Mouse (Mus musculus) neural tube, embryonic 14.5 days (tissue): ENCODE measurements around the gene Ccdc177. TPM values are rescaled to one million over a fixed set of nuclear protein-coding genes. Genes with fewer than 3 reads are reported as not detected.
A peak's percentile ranks its signal among the peaks of the same experiment; 100 is the strongest.

Experiments used
- ATAC-seq: fragments of 200-750 bp; cut with Nextera tagmentation; 2 replicates; pipeline ENCODE4 v1.8.0; 2017; ENCODE audit warnings: low read depth, mild to moderate bottlenecking, moderate TSS enrichment, moderate library complexity
- H3K27ac ChIP-seq: fragments of 300-500 bp; sonication (generic); 2 replicates; pipeline ENCODE4 v1.5.1; 2014; ENCODE audit warnings: low read depth, mild to moderate bottlenecking, control low read depth, low read length, moderate library complexity, mixed read lengths
- H3K27me3 ChIP-seq: fragments of 300-500 bp; sonication (generic); 2 replicates; pipeline ENCODE4 v1.6.1; 2014; ENCODE audit warnings: low read length; ENCODE audit not compliant: control insufficient read depth, insufficient read depth
- H3K36me3 ChIP-seq: fragments of 300-500 bp; sonication (generic); 2 replicates; pipeline ENCODE4 v1.6.1; 2014; ENCODE audit warnings: low read length, mixed read lengths; ENCODE audit not compliant: control insufficient read depth, insufficient read depth
- H3K4me1 ChIP-seq: fragments of 300-500 bp; sonication (generic); 2 replicates; pipeline ENCODE4 v1.6.1; 2014; ENCODE audit warnings: low read length; ENCODE audit not compliant: control insufficient read depth, insufficient read depth
- H3K4me2 ChIP-seq: fragments of 300-500 bp; sonication (generic); 2 replicates; pipeline ENCODE4 v1.6.1; 2014; ENCODE audit warnings: mild to moderate bottlenecking, low read depth, low read length, control low read depth
- H3K4me3 ChIP-seq: fragments of 300-500 bp; sonication (generic); 2 replicates; pipeline ENCODE4 v1.5.1; 2014; ENCODE audit warnings: low read depth, low read length, control low read depth, mixed read lengths
- H3K9ac ChIP-seq: fragments of 300-500 bp; sonication (generic); replicated peaks from 2 replicates; pipeline ENCODE4 v1.6.1; 2014; ENCODE audit warnings: low read depth, mild to moderate bottlenecking, control low read depth, low read length, mixed read lengths
- H3K9me3 ChIP-seq: fragments of 300-500 bp; sonication (generic); 2 replicates; pipeline ENCODE4 v1.6.1; 2016; ENCODE audit warnings: low read length; ENCODE audit not compliant: control insufficient read depth
- WGBS: fragments of 180-500 bp; shearing (Covaris S2); extraction: QIAGEN DNeasy Blood & Tissue Kit; methylation state at CpG from one replicate; pipeline ENCODE4 v1.1.7; 2014; 5-methylcytosine and 5-hydroxymethylcytosine counted together
- polyA plus RNA-seq: library from polyadenylated mRNA; unstranded; fragments of >200 nt; fragmentation: Nextera tagmentation; extraction: Ambion mirVana; gene quantifications from 2 replicates; pipeline ENCODE4 v1.2.1, GENCODE M21; 2014

Ccdc177 gene
- polyA plus RNA-seq, 1 experiment from 2014 or later: 3.6 TPM

DNA sequence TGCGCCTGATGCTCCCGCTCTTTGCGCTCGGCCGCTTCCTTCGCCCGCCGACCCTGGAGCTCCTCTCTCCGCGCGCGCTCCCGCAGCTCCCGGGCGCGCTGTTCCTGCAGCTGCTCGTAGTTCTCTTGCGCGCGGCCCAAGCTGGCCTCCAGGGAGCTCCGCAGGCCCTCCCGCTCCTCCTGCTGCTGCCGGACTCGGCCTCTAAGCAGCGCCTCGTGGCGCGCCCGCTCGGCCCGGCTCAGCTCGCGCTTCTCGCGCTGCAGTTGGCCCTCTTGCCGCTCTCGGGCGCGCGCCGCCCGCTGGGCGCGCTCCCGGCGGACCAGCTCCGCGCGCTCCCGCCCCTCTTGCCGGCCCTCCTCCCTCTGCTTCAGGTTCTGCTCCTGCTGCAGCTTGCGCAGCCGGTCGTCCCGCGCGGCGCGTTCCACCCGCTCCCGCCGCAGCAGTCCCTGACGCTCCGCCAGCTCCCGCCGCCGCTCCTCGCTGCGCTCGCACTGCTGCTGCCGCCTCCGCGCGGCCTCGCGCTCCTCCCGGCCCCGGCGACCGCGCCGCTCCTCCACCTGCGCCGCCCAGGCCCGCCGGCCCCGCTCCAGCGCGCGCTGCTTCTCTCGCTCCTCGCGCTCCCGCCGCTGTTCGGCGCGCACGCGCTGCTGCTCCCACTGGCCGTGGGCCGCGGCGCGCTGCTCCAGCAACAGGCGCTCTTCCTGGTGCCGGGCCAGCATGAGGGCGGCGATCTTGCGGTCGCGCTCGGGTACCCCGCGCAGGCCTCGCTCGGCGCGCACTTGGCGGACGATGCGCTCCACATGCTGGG, 2.5 kb downstream of the Ccdc177 start:
- H3K4me2 ChIP-seq: peak overlapping the region; percentile 62
- peak overlapping the region; percentile 90 for H3K9ac ChIP-seq
- H3K4me3 ChIP-seq: peak overlapping the region; percentile 66
- H3K9me3 ChIP-seq: no peaks in the 10 kb centered on the region
- no peaks in the 10 kb centered on the region for H3K27me3 ChIP-seq
- peaks cover 26% of the 10 kb centered on the region for H3K4me1 ChIP-seq
- peak overlapping the region; percentile 96 for H3K27ac ChIP-seq
- H3K36me3 ChIP-seq: peaks cover 31% of the 10 kb centered on the region; the same call in 1 of the 2 replicates
- 2% methylated on average over 107 of the region's 122 CpGs for WGBS
- ATAC-seq: peak; percentile 70

DNA sequence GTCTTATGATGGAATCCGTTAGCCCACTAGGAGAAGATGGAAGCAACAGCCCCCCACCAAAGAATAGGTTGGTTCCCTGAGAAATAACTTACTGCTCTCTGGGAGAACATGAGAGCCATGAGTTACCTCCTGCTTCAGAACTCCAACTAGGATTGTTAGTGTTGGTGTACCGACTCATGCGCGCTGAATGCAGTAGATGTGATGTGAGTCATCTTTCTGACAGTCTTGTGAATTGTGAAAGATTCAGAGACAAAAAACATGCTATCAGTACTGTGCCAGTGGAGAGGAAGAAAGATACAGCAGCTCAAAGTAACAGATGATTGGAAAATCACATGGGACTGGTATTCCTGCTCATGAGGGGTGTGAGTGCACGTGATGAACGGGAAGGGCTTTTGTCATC, 8.9 kb downstream of the Ccdc177 start:
- no peak for ATAC-seq
- WGBS: 89% methylated on average over 6 of the region's 6 CpGs
- no peak overlapping the region for H3K9ac ChIP-seq
- H3K4me3 ChIP-seq: no peak overlapping the region
- H3K4me1 ChIP-seq: 0 out of 2 replicates have a peak, but pooled peaks cover under 1% of the 10 kb centered on the region
- no peaks in the 10 kb centered on the region for H3K27me3 ChIP-seq
- peaks cover 15% of the 10 kb centered on the region; the same call in 1 of the 2 replicates for H3K36me3 ChIP-seq
- no peak overlapping the region for H3K4me2 ChIP-seq
- H3K27ac ChIP-seq: no peak overlapping the region
- no peaks in the 10 kb centered on the region for H3K9me3 ChIP-seq

DNA sequence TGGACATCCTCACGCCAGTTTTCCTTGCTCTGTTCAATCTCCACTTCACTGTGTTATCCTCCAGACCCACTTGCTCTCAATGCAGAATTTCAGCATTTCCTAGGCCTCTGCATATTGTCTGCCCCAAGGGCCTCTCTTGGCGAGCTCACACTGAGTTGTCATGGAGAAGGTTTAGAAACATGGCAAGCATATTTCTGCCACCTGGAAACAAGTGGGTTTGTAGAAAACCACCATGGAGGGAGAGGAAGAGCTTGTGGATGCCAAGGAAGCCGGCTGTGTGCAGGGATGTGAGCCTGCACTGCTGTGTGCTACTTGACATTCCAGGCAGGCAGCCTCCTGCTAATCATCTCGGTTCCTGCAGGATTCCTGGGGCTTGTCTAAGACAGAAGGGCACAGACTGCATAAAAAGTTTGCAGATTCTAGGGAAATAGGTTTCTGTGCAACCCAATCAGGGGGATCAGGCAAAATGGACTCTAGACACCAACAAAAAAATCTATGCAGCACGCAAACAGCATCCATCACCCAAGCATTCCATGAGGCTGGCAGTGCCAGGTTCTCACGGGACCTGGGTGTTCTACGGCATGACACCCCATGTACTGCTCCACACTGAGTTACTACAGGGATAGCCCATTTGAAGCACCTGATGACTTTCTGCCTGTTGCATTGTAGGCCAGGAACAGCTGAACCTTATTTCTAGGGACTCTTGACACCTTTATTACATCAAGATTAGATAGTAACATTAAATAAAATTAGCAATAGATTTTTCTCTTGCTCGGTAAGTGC, 14.3 kb downstream of the Ccdc177 start:
- no peaks in the 10 kb centered on the region for H3K36me3 ChIP-seq
- 44% methylated on average over 8 of the region's 8 CpGs for WGBS
- no peak overlapping the region for H3K9ac ChIP-seq

DNA sequence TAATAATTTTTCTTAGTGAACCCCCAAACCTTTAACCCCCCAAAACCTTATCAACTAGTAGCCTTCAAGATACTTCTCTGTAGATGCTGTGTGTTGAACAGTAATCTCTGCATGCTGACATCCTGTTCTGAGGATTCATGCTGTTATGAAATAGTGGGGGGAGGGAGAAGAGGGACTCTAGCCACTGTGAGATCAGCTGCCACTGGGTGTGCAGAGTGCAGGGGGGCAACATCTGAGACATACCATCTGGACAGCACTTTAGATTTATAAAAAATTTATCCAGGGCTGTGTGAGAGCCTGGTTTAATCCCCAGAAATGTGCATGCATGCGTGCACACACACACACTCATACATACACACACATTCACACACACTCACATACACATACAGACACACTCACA, 15.9 kb downstream of the Ccdc177 start:
- H3K36me3 ChIP-seq: no peaks in the 10 kb centered on the region
- H3K9me3 ChIP-seq: no peaks in the 10 kb centered on the region
- H3K4me2 ChIP-seq: no peak overlapping the region
- no peak overlapping the region for H3K27ac ChIP-seq
- ATAC-seq: no peak
- H3K9ac ChIP-seq: no peak overlapping the region
- no peaks in the 10 kb centered on the region for H3K27me3 ChIP-seq
- peaks cover 9% of the 10 kb centered on the region; the same call in 1 of the 2 replicates for H3K4me1 ChIP-seq
- H3K4me3 ChIP-seq: no peak overlapping the region
- WGBS: 79% methylated on average over 1 of the region's 1 CpGs

More for the DNA sequence above, 14.3 kb downstream of the Ccdc177 start:
- H3K27me3 ChIP-seq: no peaks in the 10 kb centered on the region
- H3K4me2 ChIP-seq: no peak overlapping the region
- H3K27ac ChIP-seq: peak overlapping the region; percentile 55
- no peak overlapping the region for H3K4me3 ChIP-seq
- ATAC-seq: no peak; the same call in 1 of the 2 replicates
- H3K9me3 ChIP-seq: no peaks in the 10 kb centered on the region
- H3K4me1 ChIP-seq: peaks cover 9% of the 10 kb centered on the region; the same call in 1 of the 2 replicates

DNA sequence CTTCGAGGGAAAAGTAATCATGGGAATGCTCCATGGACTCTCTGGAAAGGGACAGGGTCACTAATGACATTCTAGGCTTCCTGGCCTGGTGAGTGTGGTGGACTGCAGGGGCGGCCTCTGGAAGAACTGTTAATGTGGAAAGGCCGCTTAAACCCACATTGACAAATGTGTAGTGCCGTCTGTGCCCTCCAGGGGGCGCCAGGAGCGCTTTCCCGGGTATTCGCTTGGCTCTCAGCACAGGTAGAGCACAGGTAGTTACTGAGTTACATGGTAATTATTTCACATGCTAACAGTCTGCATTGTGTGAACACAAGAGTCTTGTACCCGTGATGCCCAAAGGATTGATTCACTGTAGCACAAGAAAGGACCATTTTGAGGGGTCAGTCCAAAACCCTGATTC, 21.0 kb downstream of the Ccdc177 start:
- H3K4me1 ChIP-seq: peaks cover 22% of the 10 kb centered on the region
- no peaks in the 10 kb centered on the region for H3K9me3 ChIP-seq
- no peak overlapping the region for H3K27ac ChIP-seq
- H3K36me3 ChIP-seq: no peaks in the 10 kb centered on the region
- H3K4me2 ChIP-seq: no peak overlapping the region
- H3K9ac ChIP-seq: no peak overlapping the region
- no peaks in the 10 kb centered on the region for H3K27me3 ChIP-seq
- H3K4me3 ChIP-seq: no peak overlapping the region
- no peak for ATAC-seq
- 25% methylated on average over 9 of the region's 9 CpGs for WGBS

DNA sequence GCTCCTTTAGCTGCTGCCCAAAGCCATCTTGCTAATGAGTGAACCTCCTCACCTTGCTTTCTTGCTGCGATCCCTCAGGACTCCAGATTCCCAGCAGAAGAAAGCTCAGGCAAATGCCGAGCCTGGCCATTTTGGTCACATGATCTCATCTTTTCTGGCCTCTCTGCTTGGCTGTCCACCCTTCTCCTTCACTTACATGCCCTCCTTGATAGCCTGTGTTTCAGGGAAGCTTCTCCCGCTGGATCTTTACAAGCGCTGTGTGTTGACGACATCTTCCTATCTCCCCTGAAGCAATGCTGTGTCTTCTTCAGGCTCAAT, 23.2 kb downstream of the Ccdc177 start:
- 67% methylated on average over 5 of the region's 5 CpGs for WGBS
- no peaks in the 10 kb centered on the region for H3K9me3 ChIP-seq
- peak overlapping the region; percentile 80 for H3K27ac ChIP-seq
- H3K4me3 ChIP-seq: no peak overlapping the region
- H3K9ac ChIP-seq: no peak overlapping the region
- no peak for ATAC-seq
- no peaks in the 10 kb centered on the region for H3K27me3 ChIP-seq
- H3K4me2 ChIP-seq: peak overlapping the region; percentile 7; the same call in 1 of the 2 replicates
- H3K4me1 ChIP-seq: peaks cover 22% of the 10 kb centered on the region
- no peaks in the 10 kb centered on the region for H3K36me3 ChIP-seq

DNA sequence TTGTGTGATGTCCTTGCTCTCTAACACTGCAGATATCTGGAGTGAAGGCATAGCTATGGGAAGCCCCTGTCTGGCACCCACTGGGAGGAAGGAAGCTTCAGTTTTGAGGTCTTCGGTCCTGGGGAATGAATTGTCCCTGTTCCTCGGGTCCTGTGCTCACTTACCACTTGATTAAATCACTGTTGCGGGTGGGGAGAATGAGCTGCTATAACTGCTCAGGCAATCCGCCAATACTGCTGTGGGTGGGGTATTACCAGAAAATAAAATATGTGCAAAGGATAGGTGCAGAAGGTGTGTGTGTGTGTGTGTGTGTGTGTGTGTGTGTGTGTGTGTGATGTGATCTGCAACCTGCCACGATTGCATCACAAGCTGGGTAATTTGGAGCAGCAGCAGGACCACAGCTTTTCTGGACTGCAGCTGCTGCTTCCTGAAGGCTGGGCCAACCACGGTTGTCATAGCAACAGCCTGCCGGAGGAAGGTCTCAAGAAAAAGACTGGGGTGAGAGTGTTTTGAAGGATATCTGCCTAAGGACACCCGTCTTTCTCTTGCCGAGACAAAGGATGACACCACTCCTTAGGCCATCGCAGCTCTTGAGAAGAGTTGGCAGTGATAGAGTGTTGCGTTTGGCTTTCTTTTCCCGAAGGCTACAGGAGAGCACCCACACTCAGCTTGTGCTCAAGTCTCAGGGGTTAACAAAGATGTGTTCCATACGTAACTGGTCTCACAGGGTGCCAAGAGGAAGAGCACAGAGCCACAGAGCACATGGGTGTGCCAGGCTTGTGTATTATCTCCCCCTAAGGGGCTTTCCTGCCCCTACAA, 23.8 kb downstream of the Ccdc177 start:
- no peaks in the 10 kb centered on the region for H3K36me3 ChIP-seq
- no peak overlapping the region for H3K9ac ChIP-seq
- peaks cover 22% of the 10 kb centered on the region for H3K4me1 ChIP-seq
- no peaks in the 10 kb centered on the region for H3K27me3 ChIP-seq
- H3K4me3 ChIP-seq: no peak overlapping the region
- H3K4me2 ChIP-seq: peak overlapping the region; percentile 7; the same call in 1 of the 2 replicates
- 7% methylated on average over 13 of the region's 13 CpGs for whole genome bisulfite sequencing
- ATAC-seq: peak; percentile 70
- peak overlapping the region; percentile 80 for H3K27ac ChIP-seq
- no peaks in the 10 kb centered on the region for H3K9me3 ChIP-seq

DNA sequence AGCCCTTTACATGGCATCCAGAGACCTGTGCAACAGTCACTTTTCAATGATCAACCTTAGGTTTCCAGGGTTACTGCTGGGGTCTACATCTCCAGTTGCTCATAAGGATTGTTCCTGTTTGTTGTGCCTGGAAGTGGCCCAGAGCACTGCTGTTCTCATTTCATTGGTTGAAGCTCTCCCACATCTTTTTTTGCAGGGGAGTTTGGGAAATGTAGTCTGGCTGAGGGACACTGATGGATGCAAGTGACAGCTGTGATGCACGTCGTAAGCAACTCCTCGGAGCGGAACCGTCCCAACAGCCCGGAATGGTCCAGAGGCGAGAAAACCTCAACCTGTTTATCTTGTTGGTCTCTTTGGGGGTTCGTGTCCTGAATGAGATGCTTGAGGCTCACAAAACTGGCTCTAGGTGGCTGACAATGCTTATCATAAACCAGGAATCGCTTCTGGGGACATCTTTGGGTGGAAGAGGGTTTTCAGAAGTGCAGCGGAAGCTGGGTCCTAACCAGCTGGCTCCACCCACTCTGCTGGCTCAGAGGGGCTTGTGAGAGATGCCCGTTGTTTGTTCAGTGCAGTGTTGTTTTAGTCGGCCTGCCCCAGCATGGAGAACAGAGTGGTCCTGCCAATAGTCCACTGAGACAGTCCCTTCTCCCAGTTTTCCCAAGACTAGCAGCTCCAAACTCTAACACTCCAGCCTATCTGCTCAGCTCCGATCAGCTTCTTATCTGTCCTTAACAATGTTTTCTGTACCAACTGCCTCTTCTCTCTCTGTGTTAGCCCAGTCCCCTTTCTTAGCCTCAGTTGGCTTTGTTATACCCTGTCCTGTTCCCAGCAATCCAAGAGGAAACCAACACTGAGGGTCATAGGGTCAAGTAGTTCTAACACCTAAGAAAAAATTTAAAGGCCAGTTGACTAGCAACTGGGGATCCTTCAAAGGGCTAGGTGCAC, 25.7 kb downstream of the Ccdc177 start:
- no peak overlapping the region for H3K9ac ChIP-seq
- ATAC-seq: no peak
- WGBS: 51% methylated on average over 13 of the region's 13 CpGs
- H3K9me3 ChIP-seq: no peaks in the 10 kb centered on the region
- H3K36me3 ChIP-seq: no peaks in the 10 kb centered on the region
- H3K4me2 ChIP-seq: no peak overlapping the region
- H3K4me1 ChIP-seq: peaks cover 22% of the 10 kb centered on the region
- H3K27ac ChIP-seq: no peak overlapping the region
- no peak overlapping the region for H3K4me3 ChIP-seq
- H3K27me3 ChIP-seq: no peaks in the 10 kb centered on the region
